Mouse (Mus musculus): ENCODE measurements around the gene Dqx1.

The Dqx1 gene

GRCm38 (mm10) chr6:83033249-83034185 is 24.1 kb upstream of the Dqx1 start, which contains the start of the genes Dok1 and Loxl3:
Dok1 (minus strand) TSS chr6:83033471.
Loxl3 (plus strand) TSS chr6:83034173.
- in situ Hi-C loops (cut with MboI, MseI), result no loop called here

GRCm38 (mm10) chr6:83034463-83035055 is 23.1 kb upstream of the Dqx1 start:
- in situ Hi-C loops (cut with MboI, MseI), result no loop called here

- in situ Hi-C loops (cut with MboI, MseI), result no loop called here
Observed at GRCm38 (mm10) chr6:83037188-83037587, 20.5 kb upstream of the Dqx1 start.

GRCm38 (mm10) chr6:83038496-83039012 is 19.1 kb upstream of the Dqx1 start:
- in situ Hi-C loops (cut with MboI, MseI), result no loop called here

GRCm38 (mm10) chr6:83040601-83041000 is 17.0 kb upstream of the Dqx1 start:
- in situ Hi-C loops (cut with MboI, MseI), result no loop called here

- in situ Hi-C loops (cut with MboI, MseI), result no loop called here
Observed at GRCm38 (mm10) chr6:83043561-83043960, 14.1 kb upstream of the Dqx1 start.

GRCm38 (mm10) chr6:83043993-83044392 is 13.7 kb upstream of the Dqx1 start:
- in situ Hi-C loops (cut with MboI, MseI), result no loop called here

GRCm38 (mm10) chr6:83044742-83045141 is 12.9 kb upstream of the Dqx1 start:
- in situ Hi-C loops (cut with MboI, MseI), result no loop called here

- in situ Hi-C loops (cut with MboI, MseI), result no loop called here
Observed at GRCm38 (mm10) chr6:83049367-83049766, 8.3 kb upstream of the Dqx1 start.

- in situ Hi-C loops (cut with MboI, MseI), result loop anchor here (10.0 kb wide), 1 partner anchor 49 kb away; no protein-coding TSS in a partner anchor
Observed at GRCm38 (mm10) chr6:83053136-83053960, 4.3 kb upstream of the Dqx1 start.

- in situ Hi-C loops (cut with MboI, MseI), result loop anchor here (10.0 kb wide), 1 partner anchor 49 kb away; no protein-coding TSS in a partner anchor
Observed at GRCm38 (mm10) chr6:83054074-83054851, 3.4 kb upstream of the Dqx1 start, which contains the start of gene Aup1. Aup1 (plus strand) TSS chr6:83054521.

GRCm38 (mm10) chr6:83054871-83055431 is 2.7 kb upstream of the Dqx1 start, which contains the start of gene Htra2:
Htra2 (minus strand) TSS chr6:83055273.
- in situ Hi-C loops (cut with MboI, MseI), result loop anchor here (10.0 kb wide), 1 partner anchor 50 kb away; no protein-coding TSS in a partner anchor

GRCm38 (mm10) chr6:83058725-83059124 is 1.1 kb downstream of the Dqx1 start:
- in situ Hi-C loops (cut with MboI, MseI), result loop anchor here (10.0 kb wide), 1 partner anchor 54 kb away; no protein-coding TSS in a partner anchor

- in situ Hi-C loops (cut with MboI, MseI), result no loop called here
Observed at GRCm38 (mm10) chr6:83065995-83066394, 8.4 kb downstream of the Dqx1 start.

- in situ Hi-C loops (cut with MboI, MseI), result no loop called here
Observed at GRCm38 (mm10) chr6:83066441-83066840, 8.8 kb downstream of the Dqx1 start.

- in situ Hi-C loops (cut with MboI, MseI), result no loop called here
Observed at GRCm38 (mm10) chr6:83068221-83068620, 10.6 kb downstream of the Dqx1 start.

GRCm38 (mm10) chr6:83068706-83069487 is 11.3 kb downstream of the Dqx1 start:
- in situ Hi-C loops (cut with MboI, MseI), result no loop called here

- in situ Hi-C loops (cut with MboI, MseI), result no loop called here
Observed at GRCm38 (mm10) chr6:83069488-83070246, 12.0 kb downstream of the Dqx1 start.

GRCm38 (mm10) chr6:83070247-83070310 is 12.4 kb downstream of the Dqx1 start, which contains the start of gene Tlx2:
Tlx2 (minus strand) TSS chr6:83070293.
- in situ Hi-C loops (cut with MboI, MseI), result no loop called here

Data from regulatory T cell (primary cell).